Mouse (Mus musculus): Measurements from ENCODE around the gene Tmem184c.

GRCm38 (mm10) chr8:77549121-77549706 is 61.3 kb downstream of the Tmem184c start, which contains the start of gene Prmt9:
- TF ChIP-seq EP300 (IDR thresholded peaks at IDR 0.05; ENCODE audit: low read depth): no peak
- TF ChIP-seq CTCF (IDR thresholded peaks at IDR 0.05; ENCODE audit: low read depth): no peak
